Mouse (Mus musculus) left cerebral cortex, postnatal 10 days (tissue): ENCODE results near the gene Ccr10. TPM values are rescaled to one million over a fixed set of nuclear protein-coding genes. Genes with fewer than 3 reads are reported as not detected.

Source experiments
- DNase-seq, 2 experiments: peaks; one replicate each; pipeline ENCODE4 v3.0.0; 2021 to 2022; ENCODE audit warnings: low spot score in 2 of 2, mixed read lengths in 1 of 2; ENCODE audit errors: extremely low spot score in 1 of 2
- intact Hi-C: fragments of 180-260 bp; cut with DNase I; formaldehyde crosslinking; loops from one replicate; pipeline ENCODE4 v1.15.1; 2025
- total RNA-seq, 2 experiments: library from RNA; stranded (reverse); gene quantifications; 2 replicates each; pipeline ENCODE4 v1.2.3; 2021

Ccr10 gene
- total RNA-seq, result under 1 TPM in 1 of 2 experiments, not detected in 1; 0.41 TPM

DNA sequence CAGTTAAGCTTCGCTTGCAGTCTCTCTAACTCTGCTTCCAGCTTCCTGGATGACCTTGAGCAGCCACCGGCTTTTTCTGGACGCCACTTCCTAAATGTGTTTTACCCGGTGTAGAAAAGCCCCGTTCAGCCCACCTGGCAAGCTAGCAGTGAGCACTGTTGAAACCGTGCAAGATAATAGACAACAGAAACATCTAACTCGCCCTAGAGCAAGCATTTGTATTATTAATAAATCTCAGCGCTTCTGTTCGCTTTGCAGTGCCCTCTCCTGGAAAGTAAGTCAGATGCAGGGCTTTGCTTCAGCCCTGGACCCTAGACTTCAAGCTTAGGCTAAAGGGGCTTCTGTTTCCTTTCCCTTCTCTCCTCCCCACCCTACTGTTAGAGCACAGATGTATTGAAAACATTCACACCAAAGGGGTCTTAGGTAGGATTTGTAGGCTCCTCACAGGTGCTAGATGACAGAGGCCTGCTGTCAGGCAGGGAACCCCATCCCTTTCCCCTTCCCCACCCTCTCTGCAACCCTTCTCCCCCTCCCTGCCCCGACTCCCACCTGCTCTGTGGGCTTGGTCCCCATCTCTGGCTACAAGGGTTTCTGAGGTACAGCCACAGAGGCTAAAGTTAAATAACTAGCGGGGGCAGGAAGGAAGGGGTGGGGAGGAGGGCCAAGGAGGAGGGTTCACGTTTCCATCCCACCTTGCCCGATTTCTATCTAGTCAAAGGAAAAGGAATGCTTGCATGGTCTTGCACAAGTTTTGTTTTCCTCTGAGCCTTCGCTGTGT, at the start of gene Ccr10:
Gene Ccr10, minus strand, starts transcription at position 593 of the 778 bp plus-strand sequence.
- DNase-seq, result peak in 1 of 2 experiments; percentile 24
- intact Hi-C loops, result loop anchor here (5.0 to 10.0 kb wide), 3 partner anchors 43 to 190 kb away; partner anchors contain the start of gene Coasy

DNA sequence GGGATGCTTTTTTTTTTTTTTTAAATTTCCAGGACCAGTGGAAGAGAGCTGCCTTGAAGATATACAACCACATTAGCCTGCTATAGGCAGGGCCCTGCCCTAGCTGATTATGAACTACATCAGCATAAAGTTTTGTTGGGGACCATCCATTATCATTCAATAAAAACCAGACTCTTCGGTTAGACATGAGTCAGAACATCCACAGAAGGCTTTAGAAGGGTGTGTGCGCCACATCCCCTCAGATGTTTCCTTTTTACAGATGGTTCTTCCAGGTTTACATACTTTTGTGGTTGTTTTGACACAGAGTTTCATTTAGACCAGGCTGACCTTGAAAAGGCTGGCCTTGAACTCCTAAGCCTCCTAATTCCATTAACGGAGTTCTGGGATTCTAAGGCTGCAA, 49.1 kb upstream of the Ccr10 start:
- no peak for DNase-seq
- intact Hi-C loops, result no loop called here

DNA sequence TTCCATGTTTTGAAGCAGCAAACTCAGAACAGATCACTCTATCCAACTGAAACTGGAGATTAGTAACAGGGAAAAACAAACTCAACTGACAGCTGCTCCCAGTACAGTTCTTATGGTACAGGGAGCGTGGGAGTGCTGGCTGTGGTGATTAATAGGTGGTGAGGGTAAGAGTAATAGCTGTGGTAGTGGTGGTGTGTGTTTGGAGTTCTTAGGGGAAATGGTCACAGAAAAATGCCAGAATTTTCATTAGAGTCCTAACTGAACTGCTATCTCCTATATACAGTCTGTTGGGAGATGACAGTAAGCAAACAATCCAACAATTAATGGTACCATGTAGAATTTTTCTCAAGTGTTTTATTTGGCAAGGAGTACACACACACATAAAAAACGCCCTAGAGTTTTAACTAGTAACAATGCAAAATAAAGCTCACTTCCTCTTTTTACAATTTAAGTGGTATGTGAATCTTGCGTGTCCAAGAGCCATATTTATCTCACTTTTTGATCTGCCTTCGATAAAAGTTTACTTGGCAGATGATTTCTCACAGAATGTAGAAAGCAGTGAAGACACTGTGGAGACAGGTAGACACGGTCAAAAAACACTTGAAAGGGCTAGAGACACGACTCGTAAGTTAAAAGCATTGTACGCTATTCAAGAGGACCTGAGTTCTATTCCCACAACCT, 46.2 kb upstream of the Ccr10 start:
- intact Hi-C loops, result no loop called here
- DNase-seq, result no peak

DNA sequence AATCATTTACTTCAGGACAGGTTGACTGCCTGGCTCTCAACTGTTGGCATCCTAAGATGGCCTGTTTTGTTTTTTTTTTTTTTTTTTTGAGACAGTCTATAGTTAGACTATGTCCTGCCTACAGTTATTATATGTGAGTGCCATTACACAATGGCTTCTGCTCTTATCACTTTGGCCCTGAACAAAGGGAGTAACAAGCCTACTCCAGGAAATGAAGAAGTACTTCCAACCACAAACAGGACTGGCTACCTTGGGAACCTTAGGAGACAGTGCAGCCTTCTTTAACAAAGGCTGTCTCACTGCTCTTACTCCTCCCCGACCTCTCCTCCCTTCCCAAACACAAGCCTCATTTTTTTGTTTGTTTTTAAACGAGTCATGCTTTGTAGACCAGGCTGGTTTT, 45.6 kb upstream of the Ccr10 start:
- no peak for DNase-seq
- intact Hi-C loops, result no loop called here

DNA sequence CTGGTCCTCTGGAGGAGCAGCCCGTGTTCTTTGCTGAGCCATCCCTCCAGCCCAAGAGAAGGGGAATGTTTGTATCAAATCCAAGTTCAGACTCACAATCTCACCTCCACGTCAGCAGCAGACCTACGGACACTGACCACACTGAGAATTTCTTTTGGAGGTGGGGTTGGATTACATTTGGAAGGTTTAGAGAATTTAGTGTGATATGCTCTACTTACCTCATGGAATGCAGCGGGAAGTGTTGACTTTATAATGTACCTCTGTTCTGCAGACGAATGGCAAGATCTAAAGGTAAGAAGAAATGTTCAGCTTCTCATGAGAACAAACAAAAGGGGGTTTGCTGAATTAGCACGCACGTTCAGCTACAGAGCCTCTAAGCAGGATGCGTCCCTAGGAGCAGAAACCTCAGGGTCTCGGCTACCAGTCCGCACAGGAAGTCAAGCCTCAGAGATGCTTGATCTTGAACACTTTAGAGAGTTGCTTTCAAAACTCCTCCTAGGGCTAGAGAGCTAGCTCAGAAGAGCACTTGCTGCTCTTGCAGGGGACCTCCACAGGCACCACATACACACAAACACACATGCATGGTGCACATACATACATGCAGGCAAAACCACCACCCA, 43.3 kb upstream of the Ccr10 start:
- no peak for DNase-seq
- intact Hi-C loops, result loop anchor here (10.0 kb wide), 1 partner anchor 176 kb away; no protein-coding TSS in a partner anchor

DNA sequence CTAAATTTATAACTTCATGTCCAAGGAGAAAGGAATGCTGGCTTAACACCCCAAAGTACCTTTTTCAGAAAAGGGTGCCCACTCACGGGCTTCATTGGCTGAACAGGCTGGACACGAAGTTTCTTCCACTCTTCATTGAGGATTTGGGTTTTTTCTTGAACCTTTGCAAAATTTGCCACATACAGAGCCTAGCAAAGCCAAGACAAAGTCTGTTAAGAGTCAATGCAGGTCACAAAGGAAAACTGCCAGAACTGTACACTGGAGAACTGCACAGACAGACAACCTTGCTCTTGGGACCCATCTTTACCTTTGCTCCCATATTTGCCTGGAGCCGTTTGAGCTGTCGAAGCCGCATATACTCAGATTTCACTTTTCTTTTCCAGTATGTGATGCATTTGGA, 41.7 kb upstream of the Ccr10 start:
- intact Hi-C loops, result loop anchor here (10.0 kb wide), 1 partner anchor 178 kb away; no protein-coding TSS in a partner anchor
- no peak for DNase-seq

DNA sequence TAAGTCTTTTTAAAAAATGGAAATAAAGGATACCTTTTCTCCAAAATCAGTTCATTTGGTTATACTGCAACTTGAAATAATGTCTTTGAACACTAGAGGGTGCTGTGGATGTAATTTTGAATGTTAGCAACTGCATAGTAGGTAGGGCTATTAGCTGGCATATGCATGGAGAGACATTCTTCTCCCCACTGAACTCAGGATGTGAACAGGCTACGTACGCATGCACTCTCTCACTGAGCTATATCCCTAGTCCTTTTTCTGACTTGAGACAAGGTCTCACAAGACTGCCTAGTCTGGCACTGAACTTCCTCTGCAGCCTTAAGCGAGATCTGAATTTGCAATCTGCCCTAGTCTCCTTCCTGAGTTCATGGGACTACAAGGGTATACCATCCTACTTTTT, 36.7 kb upstream of the Ccr10 start:
- peak in 1 of 2 experiments; percentile 63 for DNase-seq
- intact Hi-C loops, result loop anchor here (5.0 to 10.0 kb wide), 3 partner anchors 35 to 183 kb away; partner anchors contain the start of genes Becn1 and Ramp2

DNA sequence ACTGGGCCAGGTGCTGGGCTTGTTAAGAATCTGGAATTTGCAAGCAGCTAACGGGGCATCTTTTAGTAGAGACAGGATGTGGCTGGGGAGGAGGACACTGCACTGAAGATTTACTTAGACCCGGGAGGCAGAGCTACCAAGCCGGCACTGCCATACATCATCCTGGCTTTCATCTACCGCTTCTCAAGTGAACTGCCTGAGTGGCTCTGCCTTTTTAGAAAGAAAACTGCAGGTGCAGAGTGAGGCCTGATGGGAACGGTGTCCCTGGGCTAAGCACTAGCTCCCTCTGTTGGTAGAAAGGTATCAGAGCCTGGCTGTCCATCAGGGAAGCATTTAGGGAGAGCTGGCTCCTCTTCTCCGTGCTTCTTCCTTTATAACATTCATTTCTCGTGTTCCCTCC, 25.7 kb upstream of the Ccr10 start:
- peak in 1 of 2 experiments; percentile 45 for DNase-seq
- intact Hi-C loops, result no loop called here

DNA sequence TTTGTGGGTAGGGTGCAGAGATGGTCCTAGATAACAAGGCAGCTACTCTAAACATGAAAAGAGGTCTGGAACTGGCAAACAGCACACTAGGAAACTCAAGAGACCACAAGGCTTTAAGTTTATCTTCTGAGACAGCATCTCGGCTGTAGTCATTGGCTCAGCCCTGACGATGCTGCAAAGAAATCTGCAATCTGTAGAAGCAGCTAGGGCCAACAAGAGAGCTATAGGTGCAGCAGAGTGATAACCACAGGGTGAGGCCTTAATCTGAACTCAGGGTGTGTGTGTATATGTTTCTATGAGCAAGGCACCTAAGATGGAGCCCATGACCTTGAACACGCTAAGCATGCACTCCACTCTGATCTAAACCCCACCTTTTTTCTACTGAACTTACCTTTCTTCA, 24.3 kb upstream of the Ccr10 start:
- intact Hi-C loops, result no loop called here
- no peak for DNase-seq

DNA sequence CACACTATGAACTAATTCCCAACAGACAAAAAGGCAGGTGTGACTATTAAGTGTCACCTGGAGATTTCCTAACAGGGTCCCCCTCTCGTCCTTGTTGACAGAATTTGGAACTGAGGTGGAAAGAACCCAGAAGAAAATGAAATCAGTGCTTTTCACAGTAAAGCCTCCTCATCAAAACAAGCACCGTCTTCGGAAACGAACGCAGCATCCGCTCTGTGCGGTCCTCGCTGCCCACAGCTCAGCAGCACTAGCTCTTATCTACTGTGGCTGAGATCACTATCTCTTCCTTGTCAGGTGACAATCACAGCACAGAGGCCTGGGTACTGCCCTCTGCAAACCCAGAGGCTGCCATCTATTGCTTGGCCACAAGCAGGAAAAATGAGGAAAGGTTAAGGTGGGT, 20.9 kb upstream of the Ccr10 start:
- DNase-seq, result no peak
- intact Hi-C loops, result no loop called here

DNA sequence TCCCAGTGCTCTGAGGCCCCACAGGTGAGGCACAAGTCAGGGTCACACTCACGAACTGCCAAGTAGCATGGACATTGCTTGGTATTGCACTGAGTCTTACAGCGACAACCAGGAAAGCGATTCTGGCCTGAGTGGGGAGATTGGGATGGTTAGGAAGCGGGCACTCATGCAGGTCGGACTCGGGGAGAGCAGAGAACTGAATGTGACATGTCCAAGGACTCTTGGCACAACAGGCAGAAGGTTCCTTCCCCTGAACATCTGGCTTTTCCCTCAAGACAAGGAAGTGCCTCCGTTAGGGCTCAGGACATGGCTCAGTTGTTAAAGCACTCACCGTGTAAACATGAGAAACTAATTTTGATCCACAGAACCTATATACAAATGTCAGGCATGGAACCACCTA, 20.3 kb upstream of the Ccr10 start:
- intact Hi-C loops, result no loop called here
- no peak for DNase-seq

DNA sequence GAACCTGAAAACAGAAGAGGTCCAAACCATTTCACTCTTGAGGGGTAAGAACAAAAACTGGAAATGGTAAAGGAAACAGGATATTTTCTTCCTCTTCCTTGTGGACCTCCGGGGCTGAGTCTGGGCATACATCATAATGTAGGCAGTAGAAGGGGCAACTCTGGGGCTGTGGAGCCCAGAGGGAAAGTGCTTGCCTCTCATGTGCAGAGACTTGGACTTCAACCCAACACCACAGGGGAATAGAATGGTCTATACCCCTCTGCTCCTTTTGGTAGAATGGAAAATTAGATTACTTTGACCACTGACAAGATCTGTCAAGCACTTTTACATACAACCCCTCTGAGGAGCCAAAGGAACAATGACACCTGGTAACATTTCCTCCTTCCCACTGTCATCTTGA, 19.9 kb upstream of the Ccr10 start:
- intact Hi-C loops, result no loop called here
- DNase-seq, result no peak

DNA sequence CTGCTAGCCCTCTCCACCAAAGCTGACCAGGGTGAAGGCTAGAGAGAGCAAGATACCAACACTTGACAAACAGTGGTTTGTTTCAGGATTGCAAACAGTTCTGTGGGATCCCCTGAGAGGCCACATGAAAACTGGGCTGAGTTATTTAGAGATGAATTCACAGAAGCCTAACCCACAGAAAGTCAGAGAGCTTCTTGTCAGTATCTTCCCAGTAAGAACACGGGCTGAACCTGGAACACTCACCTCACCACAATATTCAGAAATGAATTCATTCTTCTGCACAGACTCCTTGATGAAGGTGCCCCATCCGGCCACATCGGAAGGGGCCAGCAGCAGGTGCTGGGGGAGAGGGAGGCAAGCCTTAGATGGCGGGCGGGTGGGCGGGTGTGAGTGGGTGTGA, 19.4 kb upstream of the Ccr10 start:
- peak in 1 of 2 experiments; percentile 17 for DNase-seq
- intact Hi-C loops, result no loop called here

DNA sequence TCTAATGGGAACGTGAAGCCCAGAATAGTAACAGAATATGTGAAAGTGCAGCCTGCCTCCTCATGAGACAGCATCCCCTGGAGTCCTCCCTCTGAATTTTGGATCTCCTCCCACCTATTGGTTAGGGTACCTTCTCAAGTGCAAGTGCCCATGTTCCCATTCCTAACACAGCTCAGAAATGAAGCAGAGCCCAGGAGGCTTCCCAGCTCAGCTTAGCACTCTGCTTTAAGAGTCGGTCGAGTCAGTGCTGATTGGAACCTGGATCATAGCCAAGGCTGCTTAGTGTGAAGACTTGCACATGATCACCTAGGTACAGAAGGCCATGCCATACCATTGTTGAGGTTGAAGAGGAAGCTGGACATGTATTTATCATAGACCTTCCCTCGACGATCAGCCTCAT, 18.9 kb upstream of the Ccr10 start:
- intact Hi-C loops, result no loop called here

DNA sequence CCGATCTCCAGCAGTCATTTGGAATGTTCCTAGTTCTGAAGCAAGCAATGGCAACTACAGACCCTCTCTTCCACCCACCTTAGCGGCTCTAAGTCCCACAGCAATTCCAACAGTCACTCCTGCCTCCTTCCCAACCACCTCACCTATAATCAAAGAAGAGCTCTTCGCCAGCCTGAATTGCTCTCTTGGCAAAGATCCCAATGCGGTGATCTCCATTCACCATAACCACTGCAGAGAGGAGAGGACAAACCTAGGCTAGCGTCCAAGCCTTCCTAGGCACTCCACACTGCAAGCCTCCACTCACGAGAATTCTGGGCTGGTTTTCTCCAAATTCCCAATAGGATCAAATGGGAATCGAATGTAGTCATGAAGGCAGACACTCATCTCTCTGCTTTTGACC, 17.8 kb upstream of the Ccr10 start:
- DNase-seq, result peak in 1 of 2 experiments; percentile 15
- intact Hi-C loops, result no loop called here

More for the DNA sequence above, 18.9 kb upstream of the Ccr10 start:
- peak in 1 of 2 experiments; percentile 26 for DNase-seq

DNA sequence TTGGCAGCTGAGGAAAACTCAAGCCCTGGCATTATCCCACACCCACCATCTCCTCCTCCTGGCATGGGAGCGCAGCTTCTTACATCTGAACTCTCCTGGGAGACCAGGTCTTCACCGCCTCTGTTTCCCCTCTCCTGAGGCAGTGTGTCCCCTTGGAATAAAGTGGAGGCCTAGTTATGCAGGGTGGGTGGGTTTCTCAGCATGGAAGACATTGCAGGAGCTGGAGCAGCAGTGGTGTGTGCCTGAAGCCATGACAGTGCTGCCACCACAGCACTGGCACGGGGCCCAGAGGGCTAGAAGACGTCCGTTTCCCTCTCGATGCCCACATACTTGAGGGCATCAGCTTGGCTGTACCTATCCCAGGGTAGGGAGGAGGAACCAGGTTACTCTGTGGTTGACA, 17.4 kb upstream of the Ccr10 start:
- intact Hi-C loops, result no loop called here

DNA sequence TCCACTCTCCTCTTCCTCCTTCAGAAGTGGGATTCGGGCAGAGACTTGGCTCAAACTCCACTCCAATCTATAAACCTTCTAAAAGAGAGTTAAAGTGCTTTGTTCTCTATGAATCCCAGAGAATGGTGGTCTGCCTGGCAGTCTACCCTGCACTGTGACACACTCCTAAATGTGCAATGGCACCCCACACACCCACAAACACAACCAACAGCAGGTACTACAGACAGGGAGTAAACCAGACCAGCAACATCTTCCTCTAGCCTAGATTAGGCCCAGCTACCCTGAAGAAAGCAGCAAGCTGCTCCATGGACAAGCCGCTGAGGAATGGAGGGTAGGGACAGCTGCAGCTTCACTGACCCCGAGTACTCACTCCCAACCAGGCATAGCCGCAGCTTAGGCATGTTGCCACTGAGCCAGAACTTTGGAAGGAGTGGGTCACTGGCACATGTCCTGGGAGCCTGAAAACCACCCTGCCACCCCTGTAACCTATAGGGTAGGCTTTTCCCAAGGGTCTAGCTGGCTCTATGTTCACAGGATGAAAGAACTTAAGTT, 16.8 kb upstream of the Ccr10 start:
- peak in 1 of 2 experiments; percentile 22 for DNase-seq
- intact Hi-C loops, result no loop called here

More for the DNA sequence above, 17.4 kb upstream of the Ccr10 start:
- peak in 1 of 2 experiments; percentile 35 for DNase-seq

DNA sequence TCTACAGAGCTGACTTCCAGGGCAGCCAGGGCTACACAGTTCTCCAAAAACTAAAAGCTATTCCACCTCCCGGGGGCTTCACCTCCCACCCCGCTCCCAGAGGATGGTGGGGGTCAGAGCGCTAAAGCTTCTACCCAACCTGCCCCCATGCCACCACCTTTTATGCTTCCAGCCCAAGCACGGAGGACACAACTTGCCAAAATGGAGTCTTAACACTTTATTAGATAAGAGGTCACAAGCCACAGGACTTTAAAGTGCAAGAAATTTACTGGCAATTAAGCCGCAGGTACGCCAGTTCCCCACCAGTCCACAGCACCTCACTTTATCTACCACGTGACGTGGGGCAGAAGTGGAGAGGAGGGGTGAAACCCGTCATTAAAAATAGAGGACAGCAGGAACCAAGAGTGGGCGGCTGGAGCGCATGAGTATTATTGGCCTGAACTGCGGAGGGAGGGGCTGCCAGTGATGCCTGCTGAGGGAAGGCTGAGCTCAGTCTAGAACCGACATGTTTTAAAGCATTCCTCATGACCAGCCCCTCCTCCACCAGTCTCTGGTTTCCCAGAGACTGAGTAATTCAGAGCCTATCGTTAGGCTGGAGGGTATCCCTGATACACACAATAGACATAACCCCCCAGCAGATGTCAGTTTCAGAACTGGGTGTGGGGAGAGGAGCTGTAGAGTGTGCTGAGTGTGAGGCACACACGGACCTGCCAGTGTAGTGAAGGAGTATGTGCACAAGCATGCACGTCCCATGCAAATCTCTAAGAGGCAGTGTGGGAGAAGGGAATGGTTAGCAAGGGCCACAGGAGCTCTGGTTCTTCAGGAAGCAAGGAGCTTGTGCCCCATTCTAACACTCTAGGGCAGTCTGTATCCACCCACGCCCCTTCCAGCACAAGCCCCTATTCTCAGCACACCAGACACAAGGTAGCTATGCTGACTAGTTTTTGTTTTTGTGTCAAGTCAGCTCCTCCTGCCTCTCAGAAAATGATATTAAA, 16.0 kb upstream of the Ccr10 start:
- DNase-seq, result peak in 1 of 2 experiments; percentile 34
- intact Hi-C loops, result no loop called here
